Mouse (Mus musculus): ENCODE measurements around the gene Cog3. TPM values are rescaled to one million over a fixed set of nuclear protein-coding genes. Genes with fewer than 3 reads are reported as not detected.
"Not testable (repeated sequence)": the region's sequence is repeated elsewhere in the genome, so short reads cannot be mapped to it uniquely, and the experiment has no call there.

The Cog3 gene
- 10 to 100 TPM; 23.1 to 25.5 TPM for total RNA-seq (2021)

DNA sequence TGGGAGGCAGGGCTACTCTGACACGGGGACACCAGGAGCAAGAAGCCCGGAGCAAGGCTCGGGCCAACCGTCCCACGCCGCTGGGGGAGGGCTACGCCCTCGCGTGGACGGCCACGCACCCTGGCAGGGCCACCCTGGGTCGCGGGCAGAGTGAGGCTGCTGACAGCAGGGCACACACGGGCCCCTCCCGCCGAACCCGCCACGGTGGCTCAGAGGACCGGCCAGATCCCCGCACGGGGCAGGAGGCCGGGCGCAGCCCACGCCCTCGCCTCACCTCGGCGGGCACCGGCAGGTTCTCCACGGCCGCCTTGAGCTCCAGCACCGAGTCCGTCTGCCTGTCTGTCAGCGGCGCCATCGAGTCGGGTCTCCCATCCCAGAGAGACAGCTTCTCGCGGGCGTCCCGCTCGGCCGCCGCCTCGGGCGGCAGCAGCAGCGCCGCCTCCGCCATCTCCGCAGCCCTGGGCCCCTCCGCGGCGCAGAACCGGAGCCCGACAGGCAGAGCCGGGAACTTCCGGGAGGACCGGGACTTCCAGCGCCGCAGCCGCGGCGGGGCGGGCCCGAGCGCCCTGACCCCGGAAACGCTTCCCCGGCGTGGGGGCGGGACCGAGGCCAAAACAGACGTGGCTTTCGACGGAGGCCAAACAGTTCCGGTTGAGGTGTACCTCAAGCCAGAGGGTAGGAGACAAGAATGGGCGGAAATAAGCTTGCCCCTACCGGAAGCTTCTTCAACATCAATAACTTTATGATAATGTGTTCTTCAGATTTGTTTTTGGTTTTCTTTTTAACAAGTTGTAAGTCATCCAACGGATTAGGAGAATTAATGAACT is at the start of gene Cog3:
Gene Cog3 (minus strand): TSS at position 527 of the 827 bp plus-strand sequence.
- intact Hi-C loops (cut with DNase I), result no loop called here
- peak; percentile 98 for DNase-seq (ENCODE audit: low spot score in 2 of 2)

- DNase-seq (ENCODE audit: low spot score in 2 of 2), result no peak
- intact Hi-C loops (cut with DNase I), result no loop called here
These were observed 43.6 kb upstream of the Cog3 start for GRCm38 (mm10) chr14:75797769-75798386.

GRCm38 (mm10) chr14:75795918-75796317 is 41.6 kb upstream of the Cog3 start:
- DNase-seq (ENCODE audit: low spot score in 2 of 2), result no peak
- intact Hi-C loops (cut with DNase I), result no loop called here

GRCm38 (mm10) chr14:75794726-75795125 is 40.4 kb upstream of the Cog3 start:
- intact Hi-C loops (cut with DNase I), result no loop called here
- DNase-seq (ENCODE audit: low spot score in 2 of 2), result no peak

- no peak for DNase-seq (ENCODE audit: low spot score in 2 of 2)
- intact Hi-C loops (cut with DNase I), result no loop called here
These were observed 40.0 kb upstream of the Cog3 start for GRCm38 (mm10) chr14:75794324-75794723.

DNA sequence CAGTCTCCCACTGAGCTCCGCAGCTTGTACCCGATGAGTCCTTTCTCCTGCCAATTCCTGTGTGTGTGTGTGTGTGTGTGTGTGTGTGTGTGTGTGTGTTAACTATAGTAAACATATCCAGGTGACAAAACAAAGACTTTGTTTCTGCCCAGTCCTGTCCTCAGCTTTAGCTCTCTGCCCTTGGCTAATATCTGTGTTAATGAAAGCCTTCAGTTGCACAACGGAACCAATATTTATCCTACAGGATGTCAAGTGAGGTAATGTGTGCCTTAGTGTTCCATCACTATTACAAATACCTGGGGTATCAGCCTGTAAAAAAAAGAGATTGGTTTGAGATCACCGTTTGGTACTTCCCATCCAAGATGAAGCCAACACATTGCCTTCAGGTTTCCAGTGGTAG is 38.8 kb upstream of the Cog3 start:
- DNase-seq (ENCODE audit: low spot score in 2 of 2), result no peak
- intact Hi-C loops (cut with DNase I), result no loop called here

DNA sequence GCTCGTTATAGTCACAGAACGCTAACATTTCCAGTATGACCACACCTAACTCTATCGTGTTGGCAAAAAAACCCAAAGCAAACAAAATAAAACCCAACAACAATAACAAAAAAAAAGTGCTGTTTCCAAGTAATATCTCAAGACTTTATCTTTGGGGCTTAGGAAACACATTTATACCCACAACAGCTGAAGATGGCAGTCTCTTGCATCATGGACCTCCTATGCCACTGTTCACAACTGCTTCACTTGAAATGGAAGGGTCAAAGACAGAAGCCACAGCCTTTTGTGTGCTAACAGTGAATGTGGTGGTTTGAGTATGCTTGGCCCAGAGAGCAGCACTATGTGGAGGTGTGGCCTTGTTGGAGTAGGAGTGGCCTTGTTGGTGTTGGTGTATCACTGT is 37.1 kb upstream of the Cog3 start:
- DNase-seq (ENCODE audit: low spot score in 2 of 2), result no peak
- intact Hi-C loops (cut with DNase I), result no loop called here

GRCm38 (mm10) chr14:75790411-75790996 is 36.2 kb upstream of the Cog3 start:
- no peak for DNase-seq (ENCODE audit: low spot score in 2 of 2)
- intact Hi-C loops (cut with DNase I), result no loop called here

DNA sequence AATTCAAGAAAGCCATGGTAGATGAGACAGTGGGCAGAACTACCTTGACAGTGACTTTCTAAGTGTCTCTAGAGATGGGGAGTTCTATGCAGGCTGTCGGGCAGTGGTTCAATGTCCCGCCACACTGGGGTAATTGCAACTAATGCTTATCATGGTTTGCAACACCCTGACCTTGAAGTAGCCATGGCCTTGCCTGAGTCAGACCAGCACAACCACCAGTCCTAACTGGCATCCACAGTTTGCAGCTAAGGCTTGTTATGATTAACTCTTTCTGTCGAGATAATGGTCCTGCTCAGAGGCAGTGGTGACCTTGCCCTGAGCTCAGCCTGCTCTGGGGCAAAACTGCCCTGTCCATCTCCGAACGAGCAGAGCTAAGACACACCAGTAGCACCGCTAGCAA is 35.0 kb upstream of the Cog3 start:
- no peak for DNase-seq (ENCODE audit: low spot score in 2 of 2)
- intact Hi-C loops (cut with DNase I), result no loop called here

DNA sequence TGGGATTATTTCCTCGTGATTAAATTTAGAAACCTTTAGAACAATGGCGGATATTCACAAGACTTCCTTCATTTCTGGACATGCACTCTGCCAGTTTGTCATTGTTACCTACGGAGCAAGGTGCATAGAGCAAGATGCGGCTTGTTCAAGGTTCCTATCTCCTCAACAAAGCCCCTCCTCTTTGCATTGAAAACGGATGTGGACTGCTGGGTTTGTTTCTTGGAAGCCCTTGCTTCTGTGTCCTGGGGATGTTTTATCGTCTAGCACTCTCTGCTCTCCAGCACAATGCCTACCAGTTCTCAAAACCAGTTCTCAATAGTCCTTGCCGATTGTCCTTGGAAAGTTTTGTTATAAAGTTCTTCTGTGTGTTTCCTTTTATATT is 33.5 kb upstream of the Cog3 start:
- DNase-seq (ENCODE audit: low spot score in 2 of 2), result no peak
- intact Hi-C loops (cut with DNase I), result loop anchor here (2.0 kb wide), 1 partner anchor 41 kb away; no protein-coding TSS in a partner anchor

DNA sequence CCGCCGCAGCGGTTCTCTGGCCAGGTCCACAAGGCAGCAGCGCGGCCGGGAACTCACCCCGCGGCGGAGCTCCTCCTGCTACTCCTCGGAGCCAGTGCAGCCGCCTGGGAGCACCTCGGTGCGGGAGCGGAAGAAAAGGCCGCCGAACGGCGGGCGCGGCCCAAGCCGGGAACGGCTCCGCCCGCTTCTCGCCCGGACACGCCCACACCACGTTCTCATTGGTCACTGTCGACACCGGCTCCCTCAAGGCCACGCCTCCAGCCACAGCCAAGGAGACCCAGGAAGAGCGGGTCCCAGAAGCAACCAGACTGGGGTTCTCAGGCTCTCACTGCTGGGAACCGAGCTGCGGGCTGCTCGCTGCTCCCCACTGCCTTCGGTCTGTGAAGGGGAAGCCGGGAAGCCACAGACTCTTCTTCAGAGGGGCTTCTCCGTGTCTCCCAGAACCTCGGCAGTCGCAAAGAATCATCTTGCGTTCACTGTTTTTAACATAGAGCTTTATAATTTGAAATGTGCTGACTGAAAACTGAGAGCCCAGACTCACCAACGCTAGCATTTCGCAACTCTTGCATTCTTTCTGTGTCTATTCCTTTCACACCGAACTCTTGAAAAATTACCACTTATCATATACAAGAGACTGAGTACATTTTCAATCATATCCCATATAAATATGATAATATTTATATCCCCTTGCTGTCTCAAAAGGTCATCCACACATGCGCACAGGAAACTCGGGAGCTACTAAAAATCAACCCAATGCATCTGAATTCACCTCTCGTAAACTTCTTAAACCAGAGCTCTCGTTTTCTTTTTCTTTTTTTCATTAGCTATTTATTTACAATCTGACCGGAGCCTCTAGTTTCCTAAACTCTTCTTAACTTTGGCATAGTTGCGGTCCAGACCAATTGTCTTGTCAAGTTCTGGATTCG is 32.8 kb upstream of the Cog3 start, which contains the start of gene Slc25a30:
Gene Slc25a30 (minus strand): TSS at position 170 of the 926 bp plus-strand sequence.
- DNase-seq (ENCODE audit: low spot score in 2 of 2), result peak; percentile 95
- intact Hi-C loops (cut with DNase I), result loop anchor here (2.0 kb wide), 1 partner anchor 42 kb away; no protein-coding TSS in a partner anchor

DNA sequence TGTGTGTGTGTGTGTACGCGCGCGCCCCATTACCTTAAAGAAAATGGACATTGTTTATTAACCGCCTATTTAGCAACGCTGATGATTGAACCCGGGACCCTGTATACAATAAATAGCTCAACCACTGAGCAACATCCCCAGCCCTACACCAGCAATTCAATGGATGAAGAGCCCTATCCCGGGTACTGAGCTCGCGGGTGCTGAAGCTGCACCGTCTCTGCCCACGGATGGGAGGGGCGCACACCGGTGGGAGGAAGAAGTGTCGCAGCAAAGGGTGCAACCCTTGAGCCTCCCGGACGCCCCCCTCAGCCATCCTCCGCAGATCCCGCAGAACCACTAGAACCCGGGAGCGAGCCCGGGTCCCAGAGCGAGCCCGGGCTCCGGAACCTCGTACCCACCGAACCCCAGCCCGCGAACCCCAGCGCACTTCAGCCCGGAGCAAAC is 32.1 kb upstream of the Cog3 start:
- DNase-seq (ENCODE audit: low spot score in 2 of 2), result no peak
- intact Hi-C loops (cut with DNase I), result loop anchor here (2.0 kb wide), 1 partner anchor 42 kb away; no protein-coding TSS in a partner anchor

- intact Hi-C loops (cut with DNase I), result no loop called here
- no peak for DNase-seq (ENCODE audit: low spot score in 2 of 2)
These were observed 25.6 kb upstream of the Cog3 start for GRCm38 (mm10) chr14:75779913-75780312.

GRCm38 (mm10) chr14:75776637-75777036 is 22.3 kb upstream of the Cog3 start:
- intact Hi-C loops (cut with DNase I), result no loop called here
- no peak for DNase-seq (ENCODE audit: low spot score in 2 of 2)

DNA sequence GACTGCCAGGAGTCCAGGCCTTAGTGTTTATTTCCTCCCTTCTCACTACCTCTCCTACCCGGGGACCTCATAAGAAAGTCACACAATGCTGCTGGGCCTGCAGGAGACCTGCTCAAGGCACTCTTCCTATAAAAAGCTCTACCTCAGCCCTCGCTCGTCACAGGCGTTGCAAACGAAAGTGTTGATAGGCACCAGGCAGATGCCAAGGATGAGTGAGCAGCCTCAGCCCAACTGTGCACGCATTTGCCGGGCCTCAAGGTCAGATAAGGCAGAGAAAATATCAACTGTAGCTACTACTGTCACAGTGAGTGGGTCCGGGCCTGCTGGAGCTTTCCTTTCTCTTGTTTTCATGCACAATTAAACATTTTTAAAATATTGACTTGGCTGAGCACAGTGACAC is 19.1 kb upstream of the Cog3 start:
- intact Hi-C loops (cut with DNase I), result no loop called here

DNA sequence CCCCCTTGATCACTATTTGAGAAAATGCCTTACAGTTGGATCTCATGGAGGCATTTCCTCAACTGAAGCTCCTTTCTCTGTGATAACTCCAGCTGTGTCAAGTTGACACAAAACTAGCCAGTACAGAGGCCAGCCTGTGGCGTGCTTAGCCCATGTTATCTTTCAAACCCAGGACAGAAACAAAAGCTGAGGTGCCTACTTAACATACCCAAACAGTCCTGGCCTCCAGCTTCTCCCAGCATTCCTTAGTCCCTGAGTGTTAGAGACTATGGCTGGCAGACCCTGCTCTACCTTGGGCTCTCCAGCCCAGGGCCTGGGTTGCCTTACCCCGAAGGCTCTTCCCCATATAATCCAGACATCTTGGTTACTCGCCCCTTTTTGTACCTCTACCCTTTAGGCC is 18.1 kb upstream of the Cog3 start:
- intact Hi-C loops (cut with DNase I); DNase-seq (ENCODE audit: low spot score in 2 of 2): not testable (repeated sequence)

More for the DNA sequence above, 19.1 kb upstream of the Cog3 start:
- no peak for DNase-seq (ENCODE audit: low spot score in 2 of 2)

DNA sequence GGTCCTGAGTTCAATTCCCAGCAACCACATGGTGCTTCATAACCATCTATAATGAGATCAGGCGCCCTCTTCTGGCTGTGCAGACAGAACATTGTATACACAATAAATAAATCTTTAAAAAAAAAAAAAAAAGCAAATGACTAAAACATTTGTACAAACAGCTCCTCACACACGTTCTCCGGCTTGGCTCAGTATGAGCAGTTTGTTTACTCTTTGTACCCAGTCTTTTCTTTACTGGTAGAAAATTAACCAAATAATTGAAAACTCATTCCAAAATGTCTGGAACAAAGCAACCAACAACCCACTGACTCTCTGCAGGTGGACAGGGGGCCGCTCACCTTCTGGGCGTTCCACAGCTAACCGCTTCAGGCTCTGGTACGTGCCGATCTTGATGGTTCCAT is 16.8 kb upstream of the Cog3 start:
- DNase-seq (ENCODE audit: low spot score in 2 of 2), result no peak
- intact Hi-C loops (cut with DNase I), result no loop called here

DNA sequence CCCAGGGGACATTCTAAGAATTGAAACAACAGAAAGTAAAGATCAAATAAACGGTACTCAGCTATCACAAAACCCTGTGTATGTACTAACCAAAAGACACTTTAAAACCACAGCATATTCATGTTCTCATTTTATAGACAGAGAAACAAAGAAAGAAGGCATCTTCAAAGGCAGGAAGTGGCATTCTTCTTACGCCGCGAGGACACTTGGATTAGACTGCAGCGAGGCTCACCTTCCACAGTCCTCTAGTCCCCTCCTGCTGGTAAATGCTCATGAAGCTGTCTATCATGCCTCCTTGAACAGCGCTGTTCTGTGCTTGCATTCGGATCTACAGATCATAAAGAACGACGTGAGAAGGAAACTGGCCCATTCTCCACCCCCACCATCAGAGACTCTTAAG is 15.0 kb upstream of the Cog3 start:
- DNase-seq (ENCODE audit: low spot score in 2 of 2), result no peak
- intact Hi-C loops (cut with DNase I), result no loop called here

GRCm38 (mm10) chr14:75768275-75768608 is 13.9 kb upstream of the Cog3 start:
- DNase-seq (ENCODE audit: low spot score in 2 of 2), result no peak
- intact Hi-C loops (cut with DNase I), result no loop called here

Measured in left cerebral cortex, postnatal 36 days (tissue).